Mouse (Mus musculus): ENCODE results near the gene Gm7534. TPM values are rescaled to one million over a fixed set of nuclear protein-coding genes. Genes with fewer than 3 reads are reported as not detected.
"Not testable (repeated sequence)": the region's sequence is repeated elsewhere in the genome, so short reads cannot be mapped to it uniquely, and the experiment has no call there.

The Gm7534 gene
- polyA plus RNA-seq, 2 experiments: not detected

GRCm38 (mm10) chr4:134153656-134154055, 49.1 kb downstream of the Gm7534 start:
- H3K4me2 ChIP-seq (ENCODE audit: low read depth): no peak overlapping the region
- peaks cover 26% of the 10 kb centered on the region for H3K36me3 ChIP-seq (replicated peaks; ENCODE audit: control insufficient read depth, insufficient read depth, low read depth)
- H3K27me3 ChIP-seq (ENCODE audit: control insufficient read depth, insufficient read depth, low read length): no peaks in the 10 kb centered on the region
- 83% methylated on average over 3 of the region's 3 CpGs for WGBS (ENCODE audit: insufficient replicate concordance)
- no peaks in the 10 kb centered on the region for H3K9me3 ChIP-seq (ENCODE audit: control insufficient read depth, low read length)
- ATAC-seq (ENCODE audit: insufficient read depth): no peak
- H3K9ac ChIP-seq (replicated peaks): no peak overlapping the region
- H3K4me3 ChIP-seq (ENCODE audit: insufficient read depth in 1 of 2, low read depth in 2 of 2, low read length in 2 of 2): no peak overlapping the region
- no peaks in the 10 kb centered on the region for H3K4me1 ChIP-seq (replicated peaks; ENCODE audit: control insufficient read depth in 2 of 2, insufficient read depth in 2 of 2, low read length in 1 of 2)
- no peak for DNase-seq (ENCODE audit: low read depth in 3 of 3, low spot score in 3 of 3)
- H3K27ac ChIP-seq: no peak overlapping the region
- TF ChIP-seq EP300 (IDR thresholded peaks at IDR 0.05; ENCODE audit: low read depth): no peak
- TF ChIP-seq CTCF (IDR thresholded peaks at IDR 0.05; ENCODE audit: low read depth): no peak

DNA sequence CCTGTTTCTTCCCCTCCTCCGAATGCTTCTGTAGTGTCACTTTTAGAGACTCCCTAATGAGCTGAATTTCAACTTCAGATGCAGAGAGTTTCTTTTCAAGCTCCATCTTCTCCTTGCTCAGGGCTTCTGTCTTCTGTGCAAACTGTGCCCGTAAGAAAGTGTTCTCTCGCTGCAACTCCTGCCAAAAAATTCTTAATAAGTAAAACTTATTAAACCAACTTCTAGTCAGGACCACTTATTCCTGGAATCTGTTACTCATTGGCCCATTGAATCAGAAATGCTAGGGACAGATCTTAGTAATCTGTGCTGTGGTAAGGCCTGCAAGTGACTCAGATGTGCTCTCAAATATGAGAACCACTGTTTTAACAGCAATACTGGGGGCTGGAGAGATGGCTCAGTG, 50.7 kb downstream of the Gm7534 start:
- TF ChIP-seq CTCF (IDR thresholded peaks at IDR 0.05; ENCODE audit: low read depth): no peak
- TF ChIP-seq EP300 (IDR thresholded peaks at IDR 0.05; ENCODE audit: low read depth): no peak
- 78% methylated on average over 3 of the region's 3 CpGs for WGBS (ENCODE audit: insufficient replicate concordance)
- Histone ChIP-seq H3K4me2 (ENCODE audit: low read depth) (no peak overlapping the region), H3K36me3 (replicated peaks; ENCODE audit: control insufficient read depth, insufficient read depth, low read depth) (peaks cover 31% of the 10 kb centered on the region), H3K4me3 (ENCODE audit: insufficient read depth in 1 of 2, low read depth in 2 of 2, low read length in 2 of 2) (no peak overlapping the region), H3K27ac (no peak overlapping the region), H3K27me3 (ENCODE audit: control insufficient read depth, insufficient read depth, low read length) (no peaks in the 10 kb centered on the region), H3K4me1 (replicated peaks; ENCODE audit: control insufficient read depth in 2 of 2, insufficient read depth in 2 of 2, low read length in 1 of 2) (no peaks in the 10 kb centered on the region), H3K9ac (replicated peaks) (no peak overlapping the region), H3K9me3 (ENCODE audit: control insufficient read depth, low read length) (no peaks in the 10 kb centered on the region)
- ATAC-seq (ENCODE audit: insufficient read depth): no peak
- no peak for DNase-seq (ENCODE audit: low read depth in 3 of 3, low spot score in 3 of 3)

DNA sequence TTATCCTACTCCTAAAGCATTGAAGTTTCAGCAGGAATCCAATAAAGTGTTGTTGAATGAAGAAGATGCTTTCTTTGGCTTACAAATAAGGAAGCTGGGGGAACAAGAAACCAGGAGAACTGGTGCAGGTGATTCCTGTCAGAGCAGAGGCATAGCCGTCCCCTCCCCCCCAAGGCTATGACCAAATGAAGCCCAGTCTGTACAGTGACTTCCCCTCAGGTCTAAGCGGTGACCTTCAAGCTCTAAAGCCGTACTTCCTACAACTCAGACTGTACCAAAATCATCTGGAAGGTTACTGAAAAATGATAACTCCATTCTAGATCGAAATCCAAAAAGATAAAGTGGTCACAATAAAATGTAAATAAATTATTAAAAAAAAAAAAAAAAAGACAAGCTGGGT, 53.4 kb downstream of the Gm7534 start:
- H3K36me3 ChIP-seq (replicated peaks; ENCODE audit: control insufficient read depth, insufficient read depth, low read depth): peaks cover 28% of the 10 kb centered on the region
- WGBS (ENCODE audit: insufficient replicate concordance): 77% methylated on average over 4 of the region's 4 CpGs
- ATAC-seq (ENCODE audit: insufficient read depth): no peak

GRCm38 (mm10) chr4:134144297-134144696, 58.5 kb downstream of the Gm7534 start:
- not testable (repeated sequence) for H3K4me2 ChIP-seq (ENCODE audit: low read depth); H3K4me3 ChIP-seq (ENCODE audit: insufficient read depth in 1 of 2, low read depth in 2 of 2, low read length in 2 of 2); H3K27ac ChIP-seq; H3K9me3 ChIP-seq (ENCODE audit: control insufficient read depth, low read length); H3K9ac ChIP-seq (replicated peaks); H3K4me1 ChIP-seq (replicated peaks; ENCODE audit: control insufficient read depth in 2 of 2, insufficient read depth in 2 of 2, low read length in 1 of 2); H3K27me3 ChIP-seq (ENCODE audit: control insufficient read depth, insufficient read depth, low read length); ATAC-seq (ENCODE audit: insufficient read depth); DNase-seq (ENCODE audit: low read depth in 3 of 3, low spot score in 3 of 3)
- peaks cover 11% of the 10 kb centered on the region for H3K36me3 ChIP-seq (replicated peaks; ENCODE audit: control insufficient read depth, insufficient read depth, low read depth)
- 82% methylated on average over 5 of the region's 5 CpGs for WGBS (ENCODE audit: insufficient replicate concordance)

More for the DNA sequence above, 53.4 kb downstream of the Gm7534 start:
- no peaks in the 10 kb centered on the region for H3K4me1 ChIP-seq (replicated peaks; ENCODE audit: control insufficient read depth in 2 of 2, insufficient read depth in 2 of 2, low read length in 1 of 2)
- H3K9me3 ChIP-seq (ENCODE audit: control insufficient read depth, low read length): no peaks in the 10 kb centered on the region
- H3K4me3 ChIP-seq (ENCODE audit: insufficient read depth in 1 of 2, low read depth in 2 of 2, low read length in 2 of 2): no peak overlapping the region
- H3K27me3 ChIP-seq (ENCODE audit: control insufficient read depth, insufficient read depth, low read length): no peaks in the 10 kb centered on the region
- H3K9ac ChIP-seq (replicated peaks): no peak overlapping the region
- DNase-seq (ENCODE audit: low read depth in 3 of 3, low spot score in 3 of 3): no peak
- H3K27ac ChIP-seq: no peak overlapping the region
- H3K4me2 ChIP-seq (ENCODE audit: low read depth): no peak overlapping the region
- TF ChIP-seq CTCF (IDR thresholded peaks at IDR 0.05; ENCODE audit: low read depth) (no peak), EP300 (IDR thresholded peaks at IDR 0.05; ENCODE audit: low read depth) (no peak)

Other genes with a start within 250 kb of the Gm7534 start
- 120 and 233 TPM in 2 replicates for gene Hmgn2, start 234.4 kb downstream of the Gm7534 start, polyA plus RNA-seq (2012; rRNA removed)
- gene Hmgn2, start 234.4 kb downstream of the Gm7534 start, polyA plus RNA-seq (2014; fragmentation: Nextera tagmentation; extraction: Ambion mirVana): 665 and 670 TPM in 2 replicates
- gene Dhdds, start 202.1 kb downstream of the Gm7534 start, polyA plus RNA-seq (2012; rRNA removed): 10.5 and 13.3 TPM in 2 replicates
- 16.8 and 17.8 TPM in 2 replicates for gene Dhdds, start 202.1 kb downstream of the Gm7534 start, polyA plus RNA-seq (2014; fragmentation: Nextera tagmentation; extraction: Ambion mirVana)
- 0.70 and 0.95 TPM in 2 replicates for gene Lin28a, start 184.2 kb downstream of the Gm7534 start, polyA plus RNA-seq (2012; rRNA removed)
- gene Lin28a, start 184.2 kb downstream of the Gm7534 start, polyA plus RNA-seq (2014; fragmentation: Nextera tagmentation; extraction: Ambion mirVana): 0.28 and 0.42 TPM in 2 replicates
- gene Zfp683, start 149.2 kb downstream of the Gm7534 start, polyA plus RNA-seq (2012; rRNA removed): 0.03 and 0.06 TPM in 2 replicates
- gene Zfp683, start 149.2 kb downstream of the Gm7534 start, polyA plus RNA-seq (2014; fragmentation: Nextera tagmentation; extraction: Ambion mirVana): not detected in 2 replicates
- 0.23 TPM in 2 replicates for gene Crybg2, start 142.2 kb downstream of the Gm7534 start, polyA plus RNA-seq (2012; rRNA removed)
- gene Crybg2, start 142.2 kb downstream of the Gm7534 start, polyA plus RNA-seq (2014; fragmentation: Nextera tagmentation; extraction: Ambion mirVana): 0.42 and 0.67 TPM in 2 replicates
- 17.1 and 31.5 TPM in 2 replicates for gene Cd52, start 107.9 kb downstream of the Gm7534 start, polyA plus RNA-seq (2012; rRNA removed)
- 31.0 and 36.7 TPM in 2 replicates for gene Cd52, start 107.9 kb downstream of the Gm7534 start, polyA plus RNA-seq (2014; fragmentation: Nextera tagmentation; extraction: Ambion mirVana)
- 1.4 TPM in 2 replicates for gene Ubxn11, start 100.4 kb downstream of the Gm7534 start, polyA plus RNA-seq (2012; rRNA removed)
- 2.0 and 3.7 TPM in 2 replicates for gene Ubxn11, start 100.4 kb downstream of the Gm7534 start, polyA plus RNA-seq (2014; fragmentation: Nextera tagmentation; extraction: Ambion mirVana)
- gene Sh3bgrl3, start 74.2 kb downstream of the Gm7534 start, polyA plus RNA-seq (2012; rRNA removed): 70.8 and 79.9 TPM in 2 replicates
- 142 and 153 TPM in 2 replicates for gene Sh3bgrl3, start 74.2 kb downstream of the Gm7534 start, polyA plus RNA-seq (2014; fragmentation: Nextera tagmentation; extraction: Ambion mirVana)
- gene Cep85, start 15.9 kb downstream of the Gm7534 start, polyA plus RNA-seq (2012; rRNA removed): 14.2 and 16.9 TPM in 2 replicates
- 30.2 and 35.2 TPM in 2 replicates for gene Cep85, start 15.9 kb downstream of the Gm7534 start, polyA plus RNA-seq (2014; fragmentation: Nextera tagmentation; extraction: Ambion mirVana)
- not detected in 2 replicates for gene Catsper4, start 24.4 kb upstream of the Gm7534 start, polyA plus RNA-seq (2012; rRNA removed)
- gene Catsper4, start 24.4 kb upstream of the Gm7534 start, polyA plus RNA-seq (2014; fragmentation: Nextera tagmentation; extraction: Ambion mirVana): not detected in 2 replicates
- 0.05 and 0.06 TPM in 2 replicates for gene Cnksr1, start 35.4 kb upstream of the Gm7534 start, polyA plus RNA-seq (2012; rRNA removed)
- 0.35 TPM in 1 of 2 replicates, not detected in the other for gene Cnksr1, start 35.4 kb upstream of the Gm7534 start, polyA plus RNA-seq (2014; fragmentation: Nextera tagmentation; extraction: Ambion mirVana)
- not detected in 2 replicates for gene E130218I03Rik, start 40.7 kb upstream of the Gm7534 start, polyA plus RNA-seq (2012; rRNA removed)
- gene E130218I03Rik, start 40.7 kb upstream of the Gm7534 start, polyA plus RNA-seq (2014; fragmentation: Nextera tagmentation; extraction: Ambion mirVana): not detected in 2 replicates
- 5.6 and 6.4 TPM in 2 replicates for gene Zfp593, start 42.6 kb upstream of the Gm7534 start, polyA plus RNA-seq (2012; rRNA removed)
- 7.1 TPM in 2 replicates for gene Zfp593, start 42.6 kb upstream of the Gm7534 start, polyA plus RNA-seq (2014; fragmentation: Nextera tagmentation; extraction: Ambion mirVana)
- not detected in 2 replicates for gene Gm30191, start 43.9 kb upstream of the Gm7534 start, polyA plus RNA-seq (2012; rRNA removed)
- gene Gm30191, start 43.9 kb upstream of the Gm7534 start, polyA plus RNA-seq (2014; fragmentation: Nextera tagmentation; extraction: Ambion mirVana): not detected in 2 replicates
- 0.77 and 1.1 TPM in 2 replicates for gene Grrp1, start 51.1 kb upstream of the Gm7534 start, polyA plus RNA-seq (2012; rRNA removed)
- gene Grrp1, start 51.1 kb upstream of the Gm7534 start, polyA plus RNA-seq (2014; fragmentation: Nextera tagmentation; extraction: Ambion mirVana): 0.40 and 0.55 TPM in 2 replicates
- gene Pdik1l, start 84.9 kb upstream of the Gm7534 start, polyA plus RNA-seq (2012; rRNA removed): 2.8 and 4.5 TPM in 2 replicates
- gene Pdik1l, start 84.9 kb upstream of the Gm7534 start, polyA plus RNA-seq (2014; fragmentation: Nextera tagmentation; extraction: Ambion mirVana): 11.7 and 12.4 TPM in 2 replicates
- gene Trim63, start 112.1 kb upstream of the Gm7534 start, polyA plus RNA-seq (2012; rRNA removed): 0.07 TPM in 1 of 2 replicates, not detected in the other
- not detected in 2 replicates for gene Trim63, start 112.1 kb upstream of the Gm7534 start, polyA plus RNA-seq (2014; fragmentation: Nextera tagmentation; extraction: Ambion mirVana)
- 0.02 TPM in 1 of 2 replicates, not detected in the other for gene Slc30a2, start 140.2 kb upstream of the Gm7534 start, polyA plus RNA-seq (2012; rRNA removed)
- not detected in 2 replicates for gene Slc30a2, start 140.2 kb upstream of the Gm7534 start, polyA plus RNA-seq (2014; fragmentation: Nextera tagmentation; extraction: Ambion mirVana)
- gene Extl1, start 180.8 kb upstream of the Gm7534 start, polyA plus RNA-seq (2012; rRNA removed): 0.04 and 0.16 TPM in 2 replicates
- gene Extl1, start 180.8 kb upstream of the Gm7534 start, polyA plus RNA-seq (2014; fragmentation: Nextera tagmentation; extraction: Ambion mirVana): 0.04 and 0.11 TPM in 2 replicates
- gene Pafah2, start 193.3 kb upstream of the Gm7534 start, polyA plus RNA-seq (2012; rRNA removed): 3.9 and 4.3 TPM in 2 replicates
- 4.3 and 5.4 TPM in 2 replicates for gene Pafah2, start 193.3 kb upstream of the Gm7534 start, polyA plus RNA-seq (2014; fragmentation: Nextera tagmentation; extraction: Ambion mirVana)

All from liver, embryonic 14.5 days (tissue).